Mouse (Mus musculus) liver, postnatal 0 days (tissue): ENCODE measurements around the gene Dusp5.

Source experiments
- CTCF ChIP-seq: sonication (generic); IDR thresholded peaks from 2 replicates; pipeline ENCODE4 v1.5.1; 2016; ENCODE audit warnings: antibody characterized with exemption, low read depth
- EP300 ChIP-seq: IDR thresholded peaks from 2 replicates; pipeline ENCODE4 v1.6.1; 2016; ENCODE audit warnings: antibody characterized with exemption, low read depth, mild to moderate bottlenecking

GRCm38 (mm10) chr19:53484918-53485317 lies 44.0 kb upstream of the Dusp5 start:
- TF ChIP-seq CTCF (no peak), EP300 (no peak)
